Mouse (Mus musculus): Measurements from ENCODE around the gene Gli3.

Gli3 gene

DNA sequence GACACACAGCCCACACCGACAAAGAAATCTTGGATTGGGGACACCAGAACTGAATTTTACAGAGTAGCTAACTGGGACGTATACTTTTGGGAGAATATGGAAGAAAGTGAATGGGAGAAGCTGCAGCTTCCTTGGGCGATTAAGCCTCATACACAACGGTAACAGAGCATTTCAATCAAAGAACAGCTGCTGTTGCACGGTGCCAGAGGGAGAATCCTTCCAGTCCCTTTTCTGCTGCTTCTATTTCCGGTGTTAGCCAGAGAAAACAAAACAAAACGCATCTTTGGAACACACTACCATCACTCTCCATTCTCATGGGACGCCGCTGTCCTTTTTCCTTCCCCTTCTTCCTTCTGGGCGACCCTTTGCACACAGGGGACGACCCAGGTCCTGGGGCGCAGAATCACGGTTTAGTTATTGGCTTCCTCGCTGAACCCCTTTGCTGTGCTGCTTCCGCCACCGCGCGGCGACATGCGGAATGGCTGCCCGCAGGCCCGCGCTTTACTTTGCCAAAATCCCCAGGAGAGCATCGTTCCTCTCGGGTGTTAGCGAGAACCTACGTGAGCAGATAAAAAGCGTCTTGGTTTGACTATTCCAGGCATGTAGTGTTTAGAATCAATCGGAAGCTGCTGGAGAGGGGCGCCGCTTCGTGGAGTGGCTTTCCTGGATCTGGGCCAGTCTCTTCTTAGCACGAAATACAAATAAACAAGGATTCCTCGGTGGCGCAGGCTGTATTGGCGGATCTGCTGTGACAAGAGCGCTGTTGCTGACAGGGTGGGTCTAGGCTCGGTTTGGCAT lies 296.0 kb downstream of the Gli3 start:
- no peak for TF ChIP-seq GATA4 (IDR thresholded peaks at IDR 0.05; ENCODE audit: insufficient replicate concordance, low read length)

DNA sequence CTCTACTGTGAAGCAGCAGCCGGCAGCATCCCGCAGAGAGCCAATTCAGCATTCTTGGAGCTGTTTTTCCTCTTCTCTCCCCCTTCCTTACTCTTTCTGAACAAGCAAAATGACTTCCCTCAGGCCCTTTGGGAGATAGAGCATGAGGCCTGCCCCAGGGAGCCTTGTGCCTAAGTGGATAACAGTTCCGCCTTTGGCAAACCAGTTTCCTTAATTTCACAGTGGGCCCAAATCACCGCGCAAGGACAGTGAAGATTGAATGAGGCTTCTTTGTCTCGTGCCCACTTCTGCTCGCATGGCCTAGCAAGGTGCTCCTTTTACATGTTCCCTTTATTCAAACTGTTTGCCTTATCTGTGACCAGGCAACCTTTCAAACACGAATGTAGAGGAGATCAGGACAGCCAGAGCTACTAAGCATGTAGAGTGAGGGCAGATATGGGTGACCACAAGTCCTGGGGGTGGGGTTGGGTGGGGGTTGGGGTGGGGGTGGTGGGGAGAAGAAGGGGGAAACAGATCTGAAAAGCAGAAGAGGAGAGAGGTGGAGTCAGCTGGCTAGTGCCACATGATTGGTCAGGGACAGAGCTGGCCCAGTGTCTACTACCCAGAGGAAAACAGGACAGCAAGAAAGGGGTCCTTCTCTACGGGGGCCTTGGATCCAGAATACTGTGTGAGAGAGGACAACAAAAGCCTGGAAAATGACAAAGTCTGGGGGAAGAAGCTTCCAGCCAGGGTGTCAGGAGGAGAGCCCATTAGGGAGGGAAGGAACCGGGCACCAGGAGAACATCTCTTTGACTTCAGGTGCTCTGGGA lies 296.8 kb downstream of the Gli3 start:
- TF ChIP-seq GATA4 (IDR thresholded peaks at IDR 0.05; ENCODE audit: insufficient replicate concordance, low read length): no peak

DNA sequence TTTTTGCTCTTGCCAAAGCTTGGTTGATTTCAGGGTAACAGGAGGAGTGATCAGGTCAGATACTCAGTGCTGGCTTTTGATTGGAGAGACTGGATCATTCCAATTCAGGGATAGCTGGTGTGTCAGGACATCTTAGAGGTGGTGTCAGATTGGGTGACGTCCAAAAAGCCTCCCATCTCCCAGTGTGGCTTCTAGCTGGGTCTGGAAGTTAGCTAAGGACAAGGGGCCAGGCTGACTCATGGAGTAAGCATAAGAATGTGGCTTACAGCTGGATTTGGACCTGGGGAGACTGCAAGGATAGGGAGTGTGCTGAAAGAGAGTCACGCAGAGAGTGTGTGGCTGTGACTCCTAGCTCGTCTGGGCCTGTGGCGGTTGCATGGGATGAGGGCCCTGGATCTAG lies 299.3 kb downstream of the Gli3 start:
- no peak for TF ChIP-seq GATA4 (IDR thresholded peaks at IDR 0.05; ENCODE audit: insufficient replicate concordance, low read length)

DNA sequence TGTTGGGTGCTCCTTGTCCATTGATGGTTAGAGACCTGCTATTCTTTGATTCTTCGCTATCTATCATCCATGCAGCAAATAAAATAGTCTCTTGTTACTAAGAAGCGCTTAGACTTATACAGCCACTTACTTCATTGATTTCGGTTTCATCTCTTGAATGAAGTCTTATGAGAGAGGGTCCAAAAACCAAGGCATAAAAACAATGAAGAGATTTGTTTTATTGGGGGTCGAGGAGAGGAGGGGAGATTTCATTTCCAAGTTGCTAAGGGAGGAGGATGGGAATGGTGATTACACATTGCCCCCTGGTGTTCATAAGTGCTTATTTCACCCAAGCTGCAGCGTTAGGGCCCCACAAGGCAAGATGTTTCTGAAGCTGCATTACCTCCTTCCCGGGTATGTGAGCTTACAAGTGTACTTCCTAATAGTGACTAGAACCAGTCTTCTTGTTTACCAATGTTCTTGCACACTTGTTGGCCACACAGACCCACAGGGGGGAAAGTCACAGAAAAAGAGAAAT lies 299.9 kb downstream of the Gli3 start:
- no peak for TF ChIP-seq GATA4 (IDR thresholded peaks at IDR 0.05; ENCODE audit: insufficient replicate concordance, low read length)

DNA sequence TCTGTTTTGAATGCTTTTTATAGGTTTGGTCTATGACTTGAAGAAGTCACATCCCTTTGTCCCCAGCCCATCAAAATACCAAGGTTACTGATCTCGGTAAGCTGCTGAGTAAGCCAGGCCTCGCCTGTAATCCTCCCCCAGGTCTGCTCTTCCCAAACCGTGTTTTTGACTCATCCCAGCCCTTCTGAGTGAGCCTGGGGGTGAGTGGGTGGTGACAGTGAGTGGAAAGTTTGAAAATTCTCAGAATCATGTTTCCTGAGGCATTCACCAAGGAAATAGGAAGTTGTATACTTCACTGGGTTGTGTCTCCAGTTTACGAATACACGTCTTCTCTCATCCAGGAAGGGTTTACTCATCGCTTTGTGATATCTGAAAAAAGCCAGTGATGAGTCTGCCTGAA lies 314.6 kb downstream of the Gli3 start:
- no peak for TF ChIP-seq GATA4 (IDR thresholded peaks at IDR 0.05; ENCODE audit: insufficient replicate concordance, low read length)
